Mouse (Mus musculus) naive thymus-derived CD4-positive, alpha-beta T cell, adult 2 months (primary cell): ENCODE results near the gene L3mbtl3.
A peak's percentile ranks its signal among the peaks of the same experiment; 100 is the strongest.

Source experiments
- DNase-seq: peaks from one replicate; pipeline ENCODE4 v3.0.0-alpha.2; 2011; ENCODE audit warnings: low read depth

Gene L3mbtl3

GRCm38 (mm10) chr10:26243203-26243602 is 132.6 kb downstream of the L3mbtl3 start:
- no peak for DNase-seq

GRCm38 (mm10) chr10:26239090-26239489 is 136.7 kb downstream of the L3mbtl3 start:
- no peak for DNase-seq

GRCm38 (mm10) chr10:26238559-26238958 is 137.2 kb downstream of the L3mbtl3 start:
- DNase-seq = no peak

- DNase-seq = no peak
Observed at GRCm38 (mm10) chr10:26232071-26232653, 143.6 kb downstream of the L3mbtl3 start.

- DNase-seq = peak; percentile 10
Observed at GRCm38 (mm10) chr10:26229488-26229887, 146.3 kb downstream of the L3mbtl3 start, which contains the start of gene Samd3. Gene Samd3, plus strand, starts transcription at chr10:26229707.

GRCm38 (mm10) chr10:26228187-26228586 is 147.6 kb downstream of the L3mbtl3 start:
- no peak for DNase-seq

GRCm38 (mm10) chr10:26226734-26227133 is 149.0 kb downstream of the L3mbtl3 start:
- DNase-seq = no peak

- DNase-seq = no peak
Observed at GRCm38 (mm10) chr10:26226241-26226640, 149.5 kb downstream of the L3mbtl3 start.
